Mouse (Mus musculus): ENCODE measurements around the gene Mlf2.

DNA sequence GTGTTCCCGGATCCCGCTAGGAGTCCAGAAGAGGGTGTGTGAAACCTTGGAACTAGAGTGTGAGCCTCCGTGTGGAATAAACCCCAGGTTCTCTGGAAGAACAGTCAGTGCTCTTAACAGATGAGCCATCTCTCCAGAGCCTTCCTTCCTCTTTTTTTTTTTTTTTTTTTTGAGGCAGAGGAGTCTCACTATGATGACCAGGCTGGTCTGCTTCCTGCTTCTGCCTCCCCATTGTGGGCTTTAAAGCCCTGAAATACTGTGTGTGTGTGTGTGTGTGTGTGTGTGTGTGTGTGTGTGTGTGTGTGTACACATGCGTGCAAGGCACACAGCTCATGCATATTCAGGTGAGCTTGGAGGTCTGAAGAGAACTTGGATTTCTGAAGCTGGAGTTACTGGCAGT, 9.6 kb upstream of the Mlf2 start:
- TF ChIP-seq TAL1 (IDR thresholded peaks at IDR 0.05; ENCODE audit: low read length): no peak
- no peak for TF ChIP-seq GATA1 (IDR thresholded peaks at IDR 0.05; ENCODE audit: low read length)

All from erythroblast, embryonic 14.5 days (primary cell).